Mouse (Mus musculus) liver, embryonic 14.5 days (tissue): Measurements from ENCODE around the gene Spata31.
A peak's percentile ranks its signal among the peaks of the same experiment; 100 is the strongest.

Source experiments
- CTCF ChIP-seq: IDR thresholded peaks from 2 replicates; pipeline ENCODE4 v1.5.1; 2016; ENCODE audit warnings: antibody characterized with exemption, low read depth, control low read depth
- EP300 ChIP-seq: IDR thresholded peaks from 2 replicates; pipeline ENCODE4 v1.6.1; 2016; ENCODE audit warnings: antibody characterized with exemption, low read depth

GRCm38 (mm10) chr13:64903585-64904208 lies 13.5 kb upstream of the Spata31 start, which contains the start of gene Cntnap3:
- TF ChIP-seq CTCF (peak; percentile 51), EP300 (no peak)
